Mouse (Mus musculus): ENCODE measurements at regions not wholly inside any gene's neighbourhood (a gene's known extent, or its start where the extent isn't known, plus 50 kb on each side); places are given as distances from the start of the nearest gene placed in this dataset.

DNA sequence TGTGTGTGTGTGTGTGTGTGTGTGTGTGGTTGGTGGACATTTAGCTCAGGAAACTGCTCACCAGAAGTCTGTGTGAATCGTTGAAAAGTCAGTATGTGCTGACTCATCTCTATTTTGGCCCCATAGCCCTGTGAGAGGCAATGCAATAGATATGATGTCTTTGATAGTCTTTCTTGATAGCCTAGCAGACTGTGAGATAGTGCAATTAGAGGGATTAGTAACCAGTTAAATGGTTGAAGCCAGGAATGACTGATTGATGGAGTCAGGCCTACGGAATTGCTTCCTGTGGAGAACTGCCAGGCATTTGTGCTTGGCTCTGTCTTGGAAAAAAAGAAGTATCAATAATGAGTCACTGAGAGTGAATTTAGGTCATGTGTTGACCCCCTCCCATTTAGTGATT, 256.2 kb downstream of the Kcnrg start:
- H3K4me3 ChIP-seq: no peak overlapping the region
- DNase-seq (ENCODE audit: low spot score): no peak
- no peaks in the 10 kb centered on the region for H3K9me3 ChIP-seq (replicated peaks)
- H3K36me3 ChIP-seq: no peaks in the 10 kb centered on the region
- H3K27me3 ChIP-seq (ENCODE audit: low read depth, poor library complexity, severe bottlenecking): no peaks in the 10 kb centered on the region
- H3K4me1 ChIP-seq: 0 out of 2 replicates have a peak, but pooled peaks cover 6% of the 10 kb centered on the region
- H3K27ac ChIP-seq: no peak overlapping the region
- 74% methylated on average over 2 of the region's 2 CpGs for WGBS

- H3K27ac ChIP-seq: no peak overlapping the region
- H3K4me3 ChIP-seq: no peak overlapping the region
- no peaks in the 10 kb centered on the region for H3K9me3 ChIP-seq (replicated peaks)
- H3K36me3 ChIP-seq: no peaks in the 10 kb centered on the region
- H3K27me3 ChIP-seq (ENCODE audit: low read depth, poor library complexity, severe bottlenecking): no peaks in the 10 kb centered on the region
- no peak for DNase-seq (ENCODE audit: low spot score)
- 75% methylated on average over 3 of the region's 3 CpGs for WGBS
- peaks cover 7% of the 10 kb centered on the region; the same call in 1 of the 2 replicates for H3K4me1 ChIP-seq
Observed at GRCm38 (mm10) chr14:61866532-61867268, 259.4 kb downstream of the Kcnrg start.

- H3K36me3 ChIP-seq: no peaks in the 10 kb centered on the region
- H3K4me3 ChIP-seq: no peak overlapping the region
- no peaks in the 10 kb centered on the region for H3K27me3 ChIP-seq (ENCODE audit: low read depth, poor library complexity, severe bottlenecking)
- H3K27ac ChIP-seq: peak overlapping the region; percentile 27; the same call in 1 of the 2 replicates
- peaks cover 40% of the 10 kb centered on the region for H3K4me1 ChIP-seq
- no peaks in the 10 kb centered on the region for H3K9me3 ChIP-seq (replicated peaks)
- DNase-seq (ENCODE audit: low spot score): no peak
Observed at GRCm38 (mm10) chr14:61874206-61874605, 266.9 kb downstream of the Kcnrg start.

- no peaks in the 10 kb centered on the region for H3K9me3 ChIP-seq (replicated peaks)
- no peak for DNase-seq (ENCODE audit: low spot score)
- 47% methylated on average over 2 of the region's 2 CpGs for WGBS
- no peak overlapping the region for H3K4me3 ChIP-seq
- no peak overlapping the region for H3K27ac ChIP-seq
- H3K27me3 ChIP-seq (ENCODE audit: low read depth, poor library complexity, severe bottlenecking): no peaks in the 10 kb centered on the region
- H3K36me3 ChIP-seq: no peaks in the 10 kb centered on the region
- H3K4me1 ChIP-seq: peaks cover 50% of the 10 kb centered on the region
Observed at GRCm38 (mm10) chr14:61879416-61879815, 272.2 kb downstream of the Kcnrg start.

GRCm38 (mm10) chr14:61880514-61881259, 273.4 kb downstream of the Kcnrg start:
- Histone ChIP-seq H3K4me3 (no peak overlapping the region), H3K4me1 (peaks cover 46% of the 10 kb centered on the region), H3K27ac (peak overlapping the region; percentile 75), H3K27me3 (ENCODE audit: low read depth, poor library complexity, severe bottlenecking) (no peaks in the 10 kb centered on the region), H3K9me3 (replicated peaks) (no peaks in the 10 kb centered on the region), H3K36me3 (no peaks in the 10 kb centered on the region)
- DNase-seq (ENCODE audit: low spot score): no peak
- WGBS: 56% methylated on average over 9 of the region's 9 CpGs

GRCm38 (mm10) chr14:61885241-61886015, 278.2 kb downstream of the Kcnrg start:
- no peak overlapping the region for H3K27ac ChIP-seq
- no peak for DNase-seq (ENCODE audit: low spot score)
- WGBS: 92% methylated on average over 6 of the region's 6 CpGs
- H3K27me3 ChIP-seq (ENCODE audit: low read depth, poor library complexity, severe bottlenecking): no peaks in the 10 kb centered on the region
- H3K4me1 ChIP-seq: peaks cover 15% of the 10 kb centered on the region
- H3K9me3 ChIP-seq (replicated peaks): no peaks in the 10 kb centered on the region
- no peak overlapping the region for H3K4me3 ChIP-seq
- H3K36me3 ChIP-seq: no peaks in the 10 kb centered on the region

DNA sequence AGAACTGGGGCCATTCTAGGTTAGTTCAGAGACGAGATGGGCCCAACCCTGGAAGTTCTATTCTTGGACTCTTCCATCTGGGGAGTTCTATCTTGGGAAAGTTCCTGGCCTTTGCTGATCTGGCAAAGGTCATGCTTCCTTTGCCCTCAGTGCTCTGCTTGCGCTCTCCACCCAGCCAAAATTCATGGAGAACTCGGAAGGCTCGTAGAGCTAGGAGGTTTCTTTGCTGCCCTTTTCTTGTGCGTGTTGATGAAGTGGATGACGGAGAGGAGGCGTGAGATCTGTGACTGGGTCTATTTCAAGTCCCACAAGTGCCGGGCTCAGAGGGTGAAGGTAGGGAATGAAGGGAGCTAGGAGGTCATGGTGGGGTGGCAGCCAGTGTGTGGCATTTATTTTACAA, 282.4 kb downstream of the Kcnrg start:
- WGBS: 82% methylated on average over 8 of the region's 8 CpGs

GRCm38 (mm10) chr14:61893786-61894185, 286.5 kb downstream of the Kcnrg start:
- no peak for DNase-seq (ENCODE audit: low spot score)
- Histone ChIP-seq H3K4me1 (peaks cover 12% of the 10 kb centered on the region), H3K27ac (no peak overlapping the region), H3K27me3 (ENCODE audit: low read depth, poor library complexity, severe bottlenecking) (no peaks in the 10 kb centered on the region), H3K4me3 (no peak overlapping the region), H3K9me3 (replicated peaks) (no peaks in the 10 kb centered on the region), H3K36me3 (no peaks in the 10 kb centered on the region)
- WGBS: 87% methylated on average over 3 of the region's 3 CpGs

More for the DNA sequence above, 282.4 kb downstream of the Kcnrg start:
- no peak overlapping the region for H3K27ac ChIP-seq
- DNase-seq (ENCODE audit: low spot score): no peak
- peaks cover 12% of the 10 kb centered on the region for H3K4me1 ChIP-seq
- H3K4me3 ChIP-seq: no peak overlapping the region
- no peaks in the 10 kb centered on the region for H3K36me3 ChIP-seq
- H3K27me3 ChIP-seq (ENCODE audit: low read depth, poor library complexity, severe bottlenecking): no peaks in the 10 kb centered on the region
- H3K9me3 ChIP-seq (replicated peaks): no peaks in the 10 kb centered on the region

GRCm38 (mm10) chr14:61896879-61897278, 289.6 kb downstream of the Kcnrg start:
- WGBS: 81% methylated on average over 5 of the region's 5 CpGs
- Histone ChIP-seq H3K9me3 (replicated peaks) (no peaks in the 10 kb centered on the region), H3K27ac (no peak overlapping the region), H3K4me1 (peaks cover 3% of the 10 kb centered on the region), H3K27me3 (ENCODE audit: low read depth, poor library complexity, severe bottlenecking) (no peaks in the 10 kb centered on the region), H3K36me3 (no peaks in the 10 kb centered on the region), H3K4me3 (no peak overlapping the region)
- DNase-seq (ENCODE audit: low spot score): no peak

DNA sequence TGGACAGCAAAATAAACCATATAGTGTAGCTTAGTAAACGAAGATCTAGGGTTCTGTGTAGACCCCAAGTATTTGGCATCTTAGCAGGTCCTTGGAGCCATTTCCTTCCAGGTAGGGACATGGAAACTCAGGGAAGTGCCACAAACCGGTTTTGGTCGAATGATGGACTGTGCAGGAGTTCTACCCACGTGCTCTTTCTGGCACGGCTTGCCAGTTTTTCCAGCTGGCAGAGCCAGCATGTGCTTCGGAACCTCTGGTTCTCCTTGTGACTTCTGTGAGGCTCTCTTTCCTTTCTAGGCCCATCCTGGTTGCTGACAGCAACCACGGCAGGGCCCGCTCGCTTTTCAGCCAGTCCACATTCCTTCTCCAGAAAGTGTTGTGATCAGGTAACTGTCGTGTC, 291.4 kb downstream of the Kcnrg start:
- DNase-seq (ENCODE audit: low spot score): no peak
- Histone ChIP-seq H3K36me3 (no peaks in the 10 kb centered on the region), H3K27me3 (ENCODE audit: low read depth, poor library complexity, severe bottlenecking) (no peaks in the 10 kb centered on the region), H3K4me3 (no peak overlapping the region), H3K4me1 (no peaks in the 10 kb centered on the region), H3K9me3 (replicated peaks) (no peaks in the 10 kb centered on the region), H3K27ac (no peak overlapping the region)
- WGBS: 88% methylated on average over 10 of the region's 10 CpGs

DNA sequence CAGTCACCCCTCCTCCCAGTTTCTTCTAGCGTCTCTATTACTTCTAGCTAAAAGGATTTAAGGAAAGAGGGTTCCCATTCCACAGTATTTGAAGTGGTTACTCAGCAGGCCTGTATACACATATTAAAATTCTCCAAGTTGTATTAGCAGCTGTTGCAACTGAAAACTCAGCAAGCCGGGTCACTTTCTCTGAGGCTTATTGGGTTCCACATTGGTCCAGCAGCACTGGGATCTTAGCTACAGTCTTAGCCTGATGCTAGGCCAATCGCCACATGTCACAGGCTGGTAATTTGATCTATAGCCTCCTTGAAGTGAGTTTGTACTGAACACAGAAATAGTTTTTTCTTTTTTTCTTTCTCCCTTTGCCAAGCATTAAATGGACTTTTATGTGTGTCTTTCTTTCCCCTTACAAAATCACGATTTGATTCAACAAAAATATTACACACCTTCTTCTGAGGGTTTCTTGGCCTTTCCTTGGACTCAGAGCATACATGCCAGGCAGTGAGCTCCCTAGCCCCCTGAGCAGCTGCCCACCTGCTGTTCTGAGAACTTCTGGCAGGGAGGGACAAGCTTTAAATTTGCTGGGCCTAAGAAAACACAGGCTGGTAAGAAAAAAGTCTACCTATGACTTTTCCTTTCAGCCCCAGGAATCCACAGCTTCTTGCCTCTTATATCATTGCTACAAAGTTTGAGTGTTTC, 297.3 kb downstream of the Kcnrg start:
- 82% methylated on average over 4 of the region's 4 CpGs for WGBS
- H3K36me3 ChIP-seq: no peaks in the 10 kb centered on the region
- H3K4me3 ChIP-seq: no peak overlapping the region
- no peaks in the 10 kb centered on the region for H3K27me3 ChIP-seq (ENCODE audit: low read depth, poor library complexity, severe bottlenecking)
- H3K27ac ChIP-seq: no peak overlapping the region
- no peaks in the 10 kb centered on the region for H3K9me3 ChIP-seq (replicated peaks)
- DNase-seq (ENCODE audit: low spot score): no peak
- peaks cover 11% of the 10 kb centered on the region for H3K4me1 ChIP-seq

GRCm38 (mm10) chr14:61918113-61918512, 310.9 kb downstream of the Kcnrg start:
- no peaks in the 10 kb centered on the region for H3K36me3 ChIP-seq
- H3K4me1 ChIP-seq: no peaks in the 10 kb centered on the region
- DNase-seq (ENCODE audit: low spot score): no peak
- no peaks in the 10 kb centered on the region for H3K27me3 ChIP-seq (ENCODE audit: low read depth, poor library complexity, severe bottlenecking)
- H3K4me3 ChIP-seq: no peak overlapping the region
- H3K9me3 ChIP-seq (replicated peaks): no peaks in the 10 kb centered on the region
- no peak overlapping the region for H3K27ac ChIP-seq

Measured in limb, embryonic 10.5 days (tissue).